Mouse (Mus musculus) lung, postnatal 25 days (tissue): ENCODE measurements around the gene Ick.
"Not testable (repeated sequence)": the region's sequence is repeated elsewhere in the genome, so short reads cannot be mapped to it uniquely, and the experiment has no call there.

ENCODE experiments used
- DNase-seq: peaks from one replicate; pipeline ENCODE4 v3.0.0; 2022; ENCODE audit warnings: low spot score

The Ick gene

DNA sequence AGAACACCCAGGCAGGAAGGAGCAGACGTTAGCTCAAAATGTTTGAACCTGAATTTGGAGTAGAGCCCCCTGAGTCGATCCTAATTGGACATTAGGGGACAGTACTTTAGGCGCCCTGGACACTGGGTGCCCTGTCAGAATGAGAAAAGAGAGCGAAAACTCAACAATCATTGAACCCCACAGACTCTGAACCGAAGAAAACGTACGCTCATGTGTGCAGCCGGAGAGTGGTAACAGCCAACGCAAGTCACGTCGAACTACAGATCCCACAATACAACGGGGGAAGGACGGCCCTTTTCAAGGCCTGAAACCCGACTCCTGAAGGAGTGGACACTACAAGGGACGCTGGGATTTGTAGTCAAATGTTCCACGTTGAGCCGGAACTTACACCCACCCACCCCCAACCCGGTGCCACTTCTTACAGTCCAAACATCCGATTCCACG, at the start of gene Ick, which contains the start of gene Fbxo9:
Gene Ick (plus strand): TSS at position 397 of the 444 bp plus-strand sequence.
Gene Fbxo9 (minus strand): TSS at position 270 of the 444 bp plus-strand sequence.
- DNase-seq = peak; percentile 96

DNA sequence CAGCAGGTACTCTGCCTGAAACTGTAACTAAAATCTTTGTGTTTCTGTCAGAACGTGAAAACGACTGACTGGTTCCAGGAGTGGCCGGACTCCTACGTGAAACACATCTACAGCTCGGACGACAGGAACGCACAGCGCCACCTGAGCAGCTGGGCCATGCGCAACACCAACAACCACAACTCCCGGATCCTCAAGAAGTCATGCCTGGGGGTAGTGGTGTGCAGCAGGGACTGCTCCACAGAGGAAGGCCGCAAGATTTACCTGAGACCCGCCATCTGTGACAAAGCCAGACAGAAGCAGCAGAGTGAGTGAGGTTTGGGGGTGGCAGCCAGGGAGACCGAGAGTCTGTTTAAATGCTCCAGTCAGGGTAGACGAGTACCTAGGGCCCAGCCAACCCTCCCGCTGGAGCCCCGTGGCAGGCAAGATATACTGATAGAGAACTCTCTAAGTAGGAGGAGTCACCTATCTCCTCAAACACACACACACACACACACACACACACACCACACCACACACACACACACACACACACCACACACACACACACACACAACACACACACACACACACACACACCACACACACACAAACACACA, 49.4 kb upstream of the Ick start:
- DNase-seq = no peak

DNA sequence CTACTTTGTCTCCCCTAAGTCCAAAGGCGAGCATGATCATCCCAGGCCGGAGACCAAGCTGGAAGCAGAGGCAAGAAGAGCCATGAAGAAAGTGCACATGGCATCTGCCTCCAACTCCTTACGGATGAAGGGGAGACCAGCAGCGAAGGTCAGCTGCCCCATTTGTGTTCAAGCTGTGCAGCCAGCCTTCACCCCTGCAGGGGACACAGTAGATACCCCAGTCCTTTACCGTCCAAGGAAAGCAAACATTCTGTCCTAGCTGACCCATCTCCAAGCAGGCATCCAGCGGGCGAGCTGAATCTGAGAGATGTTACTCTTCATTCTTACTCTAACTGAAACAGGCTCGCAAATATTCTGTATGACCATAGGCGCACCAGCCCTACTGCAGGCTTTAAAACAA, 46.6 kb upstream of the Ick start:
- no peak for DNase-seq

DNA sequence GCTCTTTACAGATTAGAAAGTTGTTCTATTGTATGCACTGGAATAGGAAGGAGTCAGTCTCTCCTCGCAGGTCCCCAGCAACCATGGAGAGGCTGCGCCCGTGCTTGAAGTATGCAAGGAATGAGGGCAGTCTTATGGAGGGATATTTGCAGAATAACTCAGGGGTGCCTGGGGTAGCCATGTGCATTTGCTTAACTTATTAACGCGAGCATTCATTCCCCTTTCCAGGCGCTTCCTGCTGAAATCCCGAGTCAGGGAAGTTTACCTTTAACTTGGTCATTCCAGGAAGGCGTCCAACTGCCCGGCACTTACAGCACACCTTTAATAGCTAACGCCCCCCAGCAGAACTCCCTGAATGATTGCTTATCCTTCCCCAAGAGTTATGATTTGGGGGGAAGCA, 44.9 kb upstream of the Ick start:
- no peak for DNase-seq

DNA sequence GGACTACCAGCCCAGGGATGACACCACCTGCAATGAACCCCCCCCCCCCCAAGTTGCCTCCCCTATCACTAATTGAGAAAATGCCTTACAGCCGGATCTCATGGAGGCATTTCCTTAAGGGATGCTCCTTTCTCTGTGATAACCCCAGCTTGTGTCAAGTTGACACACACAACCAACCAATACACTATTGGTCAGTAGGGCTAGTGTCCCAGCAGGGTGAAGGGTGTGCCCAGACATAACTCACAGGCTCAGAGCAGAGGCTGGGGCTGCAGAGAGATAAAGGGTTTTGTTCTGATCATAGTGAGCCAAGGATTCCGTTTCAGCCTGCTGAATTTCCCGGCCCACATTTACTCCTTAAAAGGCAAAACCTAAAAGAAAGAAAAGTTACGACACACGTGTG, 38.5 kb upstream of the Ick start:
- no peak for DNase-seq

DNA sequence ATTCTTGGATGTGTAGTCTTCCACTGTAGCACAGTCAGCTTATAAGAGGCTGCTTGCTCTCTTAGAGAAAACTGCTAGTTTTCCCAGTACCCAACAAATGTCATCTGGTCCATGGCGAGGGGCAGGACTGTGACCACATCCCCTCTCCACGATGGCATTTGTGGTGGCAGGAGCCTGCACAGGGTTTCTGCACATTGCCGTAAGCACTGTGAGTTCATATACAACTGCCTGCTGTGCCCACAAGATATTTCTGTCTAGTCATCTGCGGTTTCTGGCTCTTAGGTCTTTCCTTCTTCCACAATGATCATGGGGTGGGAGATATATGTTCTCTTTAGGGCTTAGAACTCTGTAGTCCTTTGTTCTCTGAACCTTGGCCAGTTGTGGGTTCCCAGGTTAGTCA, 37.4 kb upstream of the Ick start:
- no peak for DNase-seq

DNA sequence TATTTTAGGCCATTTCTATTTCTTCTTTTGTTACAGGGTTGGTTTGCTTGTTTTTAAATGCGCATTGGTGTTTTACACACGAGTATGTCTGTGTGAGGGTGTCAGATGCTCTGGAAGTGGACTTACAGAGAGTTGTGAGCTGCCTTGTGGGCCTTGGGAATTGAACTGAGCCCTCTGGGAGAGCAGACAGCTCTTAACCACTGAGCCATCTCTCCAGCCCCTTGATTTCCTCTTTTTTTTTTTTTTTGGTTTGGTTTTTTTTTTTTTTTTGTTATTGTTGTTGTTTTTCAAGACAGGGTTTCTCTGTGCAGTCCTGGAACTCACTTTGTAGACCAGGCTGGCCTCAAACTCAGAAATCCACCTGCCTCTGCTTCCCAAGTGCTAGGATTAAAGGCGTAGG, 35.7 kb upstream of the Ick start:
- not testable (repeated sequence) for DNase-seq

DNA sequence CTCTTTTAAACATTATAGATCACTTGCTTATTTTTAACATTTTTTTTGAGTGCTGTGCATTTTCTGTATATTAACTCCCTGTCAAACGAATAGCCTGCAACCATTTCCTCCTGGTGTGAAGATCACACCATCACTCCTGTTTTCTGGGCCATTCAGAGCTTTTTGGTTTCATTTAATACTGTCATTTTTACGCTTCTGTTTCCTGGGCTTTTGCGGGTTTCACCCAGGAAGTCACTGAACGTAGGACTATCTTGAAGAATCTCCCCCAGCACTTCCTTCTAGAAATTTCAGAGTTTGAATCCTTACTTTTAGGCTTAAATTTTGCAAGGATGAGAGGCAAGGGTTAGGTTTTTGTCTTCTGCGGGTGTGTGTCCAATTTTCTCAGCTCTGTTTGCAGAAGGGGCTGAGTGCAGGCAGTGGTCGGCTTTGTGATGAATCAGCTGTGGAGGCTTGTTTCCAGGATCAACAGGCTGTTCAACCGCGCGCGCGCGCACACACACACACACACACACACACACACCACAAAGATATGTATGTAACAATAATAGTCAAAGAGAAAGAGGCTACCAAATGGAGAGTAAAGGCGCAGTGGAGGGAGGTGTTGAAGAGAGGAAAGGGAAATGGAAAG, 35.2 kb upstream of the Ick start:
- DNase-seq = no peak

DNA sequence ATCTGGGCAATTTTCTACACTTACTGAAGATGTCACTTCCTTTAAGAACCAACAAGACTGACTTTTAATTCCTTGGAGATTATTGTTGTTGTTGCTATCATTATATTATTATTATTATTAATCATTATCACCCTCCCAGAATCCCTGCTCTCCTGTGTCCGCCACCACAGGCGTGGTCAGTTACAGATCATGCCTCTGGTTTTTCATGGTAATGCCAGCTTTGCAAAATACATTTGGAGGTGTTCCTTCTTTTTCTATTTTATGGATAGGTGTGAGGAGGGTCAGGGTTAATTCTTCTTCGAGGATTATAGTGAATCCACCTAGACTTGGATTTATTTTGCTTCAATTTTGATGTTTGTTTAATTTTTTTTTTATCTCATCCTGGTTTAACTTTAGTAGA, 33.7 kb upstream of the Ick start:
- DNase-seq = no peak

DNA sequence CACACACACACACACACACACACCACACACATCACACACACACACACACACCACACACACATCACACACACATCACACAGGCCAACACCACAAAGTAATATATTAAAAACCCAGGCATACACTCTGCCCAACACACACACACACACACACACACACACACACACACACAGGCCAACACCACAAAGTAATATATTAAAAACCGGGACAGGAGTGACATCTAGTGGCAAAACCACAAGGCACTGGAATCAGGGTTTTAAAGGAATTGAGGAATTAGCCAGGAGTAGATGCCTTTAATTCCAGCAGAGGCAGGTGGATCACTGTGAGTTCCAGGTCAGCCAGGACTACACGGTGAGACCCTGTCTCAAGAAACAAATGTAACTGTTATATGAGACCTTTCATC, 30.8 kb upstream of the Ick start:
- DNase-seq = peak; percentile 20

DNA sequence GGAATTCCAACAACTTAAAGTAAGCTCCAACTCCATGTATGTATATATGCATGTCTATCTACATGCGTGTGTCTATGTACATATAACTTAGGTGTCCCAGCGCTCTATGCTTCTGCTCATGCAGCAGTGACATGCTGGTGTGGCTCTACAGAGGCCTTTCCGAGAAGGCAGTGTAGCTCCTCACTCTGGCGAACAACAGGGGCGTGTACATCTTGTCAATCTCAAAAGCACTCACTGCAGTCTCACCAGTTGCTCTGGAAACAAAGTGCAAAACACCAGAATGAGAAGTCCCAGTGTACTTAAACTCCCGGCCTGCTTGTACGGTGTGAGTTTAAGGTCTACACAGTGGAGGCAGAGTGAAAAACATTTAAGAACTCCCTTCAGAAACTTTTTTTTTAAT, 27.2 kb upstream of the Ick start:
- peak; percentile 16 for DNase-seq

DNA sequence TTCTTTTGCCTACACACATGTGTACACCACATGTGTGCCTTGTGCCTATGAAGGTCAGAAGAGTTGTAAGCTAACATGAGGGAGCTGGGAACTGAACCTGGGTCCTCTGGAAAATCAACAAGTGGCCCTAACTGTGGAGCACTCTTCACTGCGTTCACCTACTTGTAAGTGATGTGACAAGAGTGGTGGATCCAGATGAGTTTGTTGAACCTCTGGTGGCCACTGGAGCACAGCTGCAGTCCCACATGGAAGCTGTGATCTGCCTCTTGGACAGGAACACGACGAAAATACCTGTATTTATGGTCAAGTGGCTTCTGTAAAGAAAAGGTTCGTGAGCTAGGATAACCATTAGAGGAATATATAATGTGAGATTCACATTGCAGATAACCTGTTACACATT, 24.7 kb upstream of the Ick start:
- no peak for DNase-seq

DNA sequence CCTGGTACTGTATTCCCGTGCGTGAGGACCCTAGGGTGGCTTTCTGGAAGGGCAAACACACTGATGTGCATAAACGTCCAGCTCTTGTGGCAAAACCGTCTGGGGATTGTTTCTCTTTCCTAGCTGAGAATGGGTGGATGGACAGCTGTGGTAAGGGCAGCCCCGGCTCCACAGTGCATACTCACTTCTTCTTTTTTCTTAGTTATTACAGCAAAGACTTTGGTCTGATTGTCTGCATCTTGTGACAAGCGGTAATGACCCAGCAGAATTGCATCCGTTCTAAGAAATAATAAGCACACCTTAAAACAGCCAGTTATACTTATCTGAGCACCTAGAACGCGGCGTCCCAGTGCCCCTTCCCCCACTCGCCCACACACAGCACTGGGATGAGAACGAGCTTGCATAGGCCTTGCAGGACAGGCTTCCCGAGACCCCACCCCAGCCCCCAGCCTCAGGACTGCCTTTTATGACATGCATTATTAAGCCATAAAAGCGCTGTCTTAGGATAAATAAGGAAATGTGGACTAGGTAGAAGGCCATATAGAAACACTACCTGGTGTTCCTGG, 23.2 kb upstream of the Ick start:
- DNase-seq = no peak

DNA sequence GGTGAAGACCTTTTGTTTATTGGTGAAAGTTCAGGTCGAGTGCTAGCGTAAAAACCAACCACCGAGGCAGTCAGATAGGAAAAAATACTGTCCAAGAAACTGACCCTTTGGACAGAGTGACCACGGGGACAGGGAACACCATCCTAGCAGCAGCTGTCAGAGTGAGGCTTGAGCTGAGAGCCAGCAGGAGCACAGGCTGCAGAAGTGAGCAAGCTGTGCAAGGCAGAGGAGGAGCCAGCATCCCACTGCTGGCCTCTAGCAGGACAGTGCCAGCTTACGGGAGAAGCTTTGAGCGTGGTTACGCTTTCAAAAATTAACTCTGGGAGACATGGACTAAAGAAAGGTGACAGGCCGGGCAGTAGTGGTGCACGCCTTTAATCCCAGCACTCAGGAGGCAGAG, 21.2 kb upstream of the Ick start:
- DNase-seq = no peak

DNA sequence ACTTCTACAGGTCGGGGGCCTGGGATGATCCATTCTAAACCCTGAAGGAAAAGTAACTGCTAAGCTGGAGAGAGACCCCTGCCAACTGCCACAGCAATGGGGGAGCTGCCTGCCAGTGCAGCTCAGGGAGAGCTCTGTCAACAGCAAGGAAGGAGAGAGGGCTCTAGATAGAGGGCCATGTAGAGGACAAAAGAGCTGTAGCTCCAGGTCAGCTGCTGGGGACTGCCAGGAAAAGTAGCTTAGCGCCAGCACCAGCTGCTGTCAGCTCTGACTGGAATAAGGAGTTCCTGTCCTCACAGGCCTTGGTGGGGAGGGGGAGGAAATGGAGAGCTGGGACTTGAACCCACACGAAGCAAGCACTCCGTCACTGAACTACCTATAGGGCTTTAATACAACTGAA, 20.5 kb upstream of the Ick start:
- DNase-seq = no peak

DNA sequence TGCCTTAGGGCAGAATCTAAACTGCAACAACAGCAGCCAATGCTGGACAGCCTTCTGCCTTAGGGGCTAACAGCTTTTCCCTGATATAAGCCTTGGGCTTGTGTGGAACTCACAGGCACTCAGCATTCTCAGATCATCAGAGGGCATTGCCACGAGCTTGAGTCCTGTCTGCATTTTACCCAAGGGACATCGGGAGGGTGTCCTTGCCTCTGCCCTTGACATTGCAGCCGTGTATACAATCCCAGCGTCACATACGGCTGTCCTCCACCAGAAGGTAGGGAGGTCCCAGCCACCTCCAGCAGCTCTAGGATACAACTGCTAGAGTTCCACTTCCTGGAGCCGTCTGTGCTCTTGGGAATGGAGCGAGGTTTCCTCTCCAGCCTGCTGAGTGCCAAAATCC, 20.0 kb upstream of the Ick start:
- no peak for DNase-seq

DNA sequence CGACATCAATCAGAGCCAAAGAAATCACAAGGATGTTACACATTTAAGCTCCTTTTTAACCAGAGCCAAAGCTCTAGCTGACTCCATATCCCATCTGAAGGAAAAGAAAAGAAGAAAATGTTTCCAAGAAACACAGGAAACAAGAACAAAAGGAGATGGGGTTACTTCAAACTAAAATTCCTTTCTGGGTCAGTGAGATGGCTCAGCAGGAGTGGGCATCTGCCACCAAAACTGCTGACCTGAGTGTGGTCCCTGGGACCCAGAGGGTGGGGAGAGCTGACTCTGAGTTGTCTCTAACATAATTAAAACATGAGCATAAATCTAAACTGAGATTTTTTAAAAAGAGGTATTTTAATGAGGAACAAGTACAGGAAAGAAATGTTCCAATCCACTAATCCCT, 19.1 kb upstream of the Ick start:
- no peak for DNase-seq

DNA sequence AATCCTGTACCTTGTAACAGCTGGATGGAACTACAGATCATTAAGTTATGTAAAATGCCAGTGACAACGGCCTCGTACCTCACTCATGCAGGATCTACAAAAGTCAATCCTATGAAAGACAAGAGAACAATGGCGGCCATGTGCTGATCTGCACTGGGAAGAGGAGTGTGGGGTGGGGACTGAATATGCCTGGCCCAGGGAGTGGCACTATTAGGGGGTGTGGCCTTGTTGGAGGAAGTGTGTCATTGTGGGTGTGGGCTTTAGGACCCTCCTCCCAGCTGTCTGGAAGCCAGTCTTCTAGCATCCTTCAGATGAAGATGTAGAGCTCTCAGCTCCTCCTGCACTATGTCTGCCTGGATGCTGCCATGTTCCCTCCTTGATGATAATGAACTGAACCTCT, 18.4 kb upstream of the Ick start:
- DNase-seq = no peak

DNA sequence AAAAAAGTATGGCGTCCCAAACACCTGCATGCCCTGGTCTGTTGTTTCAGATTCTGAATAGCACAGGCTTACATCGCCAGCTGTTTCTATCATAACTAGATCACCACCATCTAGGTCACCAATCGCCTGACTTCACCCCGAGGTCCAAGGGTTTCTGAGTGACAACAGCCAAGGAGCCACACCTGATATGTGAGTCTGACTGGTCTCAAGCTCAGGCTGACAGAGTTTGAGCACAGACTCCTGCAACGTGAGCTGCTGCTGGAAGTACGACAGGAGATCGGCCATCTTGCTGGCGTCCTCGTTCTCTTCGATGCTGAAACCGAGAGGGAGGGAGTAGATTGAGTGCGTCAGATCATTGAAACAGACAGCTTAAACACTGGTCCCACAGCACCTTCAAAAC, 13.3 kb upstream of the Ick start:
- no peak for DNase-seq

DNA sequence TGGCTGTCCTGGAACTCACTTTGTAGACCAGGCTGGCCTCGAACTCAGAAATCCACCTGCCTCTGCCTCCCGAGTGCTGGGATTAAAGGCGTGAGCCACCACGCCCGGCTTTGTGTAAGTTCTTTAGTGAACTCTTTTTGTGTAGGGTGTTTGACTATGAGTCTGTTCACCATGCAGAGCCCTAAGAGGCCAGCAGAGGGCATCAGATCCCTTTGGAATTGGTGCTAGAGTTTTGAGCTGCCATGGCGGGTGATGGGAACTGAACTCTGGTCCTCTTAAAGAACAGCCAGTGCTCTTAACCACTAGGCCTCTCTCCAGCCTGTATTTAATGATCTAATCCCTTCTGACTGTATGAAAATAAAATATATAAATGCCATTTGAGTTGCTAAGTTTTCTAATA, 12.6 kb upstream of the Ick start:
- DNase-seq = no peak

DNA sequence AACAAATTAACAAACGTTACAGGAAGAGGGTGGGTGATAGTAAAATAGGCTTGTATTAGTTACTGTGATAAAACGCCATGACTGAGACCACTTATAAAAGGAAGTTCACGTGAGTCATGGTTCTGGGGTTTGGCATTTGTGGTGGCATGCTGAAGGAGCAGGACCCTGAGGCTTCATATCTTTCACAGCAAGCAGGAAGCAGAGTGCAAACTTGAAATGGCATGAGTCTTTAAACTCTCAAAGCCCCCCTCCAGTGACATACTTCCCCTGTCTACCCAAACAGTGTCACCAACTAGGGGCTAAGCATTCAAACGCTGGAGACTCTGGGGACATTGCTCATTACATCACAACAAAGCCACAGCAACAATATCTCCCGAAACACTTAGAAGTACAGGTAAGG, 8.0 kb upstream of the Ick start:
- no peak for DNase-seq

DNA sequence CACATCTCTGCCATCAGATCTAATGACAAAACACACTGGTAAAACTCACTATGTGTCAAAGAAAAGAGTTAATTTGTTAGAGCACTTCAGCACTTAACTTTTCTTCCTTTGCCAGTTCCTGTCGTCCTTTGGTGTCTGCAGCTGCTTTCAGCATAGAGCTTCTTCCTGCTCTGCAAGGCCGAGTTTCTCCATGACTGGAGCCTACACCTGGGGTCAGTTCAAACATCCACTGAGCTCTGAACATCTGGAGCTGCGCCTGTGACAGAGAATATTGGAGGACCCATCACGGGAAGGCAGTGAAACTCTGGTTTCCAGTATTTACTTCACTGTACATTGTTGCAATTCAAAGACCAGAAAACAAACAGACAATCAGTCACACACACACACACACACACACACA, 7.6 kb upstream of the Ick start:
- no peak for DNase-seq

DNA sequence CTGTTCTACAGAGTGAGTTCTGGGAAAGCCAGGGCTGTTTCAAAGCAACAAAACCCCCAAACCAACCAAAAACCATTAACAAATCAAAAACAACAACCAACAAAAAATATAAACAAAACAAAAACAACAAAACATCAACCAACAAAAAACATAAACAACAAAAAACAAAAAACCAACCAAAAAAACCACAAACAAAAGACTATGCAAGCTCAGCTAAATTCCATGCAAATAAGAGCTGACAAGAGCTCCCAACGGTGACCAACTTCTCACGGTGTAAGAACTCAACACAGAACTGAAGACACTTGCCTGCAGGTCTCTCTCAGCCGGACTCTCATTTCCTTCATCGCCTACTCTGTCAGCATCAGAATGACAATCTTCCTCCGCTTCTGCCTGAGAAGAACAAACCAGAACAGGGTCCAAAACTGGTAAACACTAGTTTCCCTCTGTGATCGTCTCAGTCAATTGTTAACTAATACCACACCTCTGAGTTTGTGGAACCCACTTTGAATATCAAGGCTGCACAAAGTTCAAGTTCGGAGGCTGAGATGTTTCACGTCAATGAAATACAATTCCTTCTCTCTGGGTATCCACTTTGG, 4.9 kb upstream of the Ick start:
- no peak for DNase-seq

DNA sequence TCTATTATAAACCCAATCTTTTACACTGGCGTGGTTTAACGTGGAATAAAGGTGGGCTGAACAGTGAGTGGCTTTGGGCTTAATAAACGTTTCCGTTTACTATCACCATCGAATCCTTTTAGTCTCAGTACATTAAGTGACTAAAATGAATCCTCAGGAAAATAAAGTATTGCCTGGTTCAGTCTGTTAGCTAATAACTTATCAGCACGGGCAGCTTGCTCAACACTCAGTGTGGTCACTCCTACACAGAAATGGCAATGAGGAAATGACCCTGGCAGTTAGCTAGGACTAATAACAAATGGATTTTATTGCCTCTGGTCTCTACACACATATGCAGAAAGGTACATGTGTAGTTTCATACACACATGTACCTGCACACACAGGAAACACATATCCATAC, 4.0 kb upstream of the Ick start:
- peak; percentile 38 for DNase-seq
